Mouse (Mus musculus) heart, adult 2 months (tissue): Measurements from ENCODE around the gene Tcf21. TPM values are rescaled to one million over a fixed set of nuclear protein-coding genes. Genes with fewer than 3 reads are reported as not detected.

Experiments used
- DNase-seq, 2 experiments: peaks; one replicate each; pipeline ENCODE4 v3.0.0; 2021
- H3K27ac ChIP-seq: fragments of 200-600 bp; 2 replicates; pipeline ENCODE4 v1.8.1; 2022
- H3K27me3 ChIP-seq: fragments of 200-500 bp; 2 replicates; pipeline ENCODE4 v1.6.1; 2012; ENCODE audit warnings: mild to moderate bottlenecking, low read length, inconsistent platforms, mixed read lengths; ENCODE audit not compliant: control insufficient read depth, insufficient read depth
- H3K36me3 ChIP-seq: fragments of 200-500 bp; 2 replicates; pipeline ENCODE4 v1.6.1; 2012; ENCODE audit warnings: low read length, inconsistent platforms; ENCODE audit not compliant: control insufficient read depth, insufficient read depth
- H3K4me1 ChIP-seq: fragments of 200-500 bp; 2 replicates; pipeline ENCODE4 v1.6.1; 2011; ENCODE audit warnings: low read length; ENCODE audit not compliant: control insufficient read depth, insufficient read depth
- H3K4me3 ChIP-seq: fragments of 200-600 bp; 2 replicates; pipeline ENCODE4 v1.8.1; 2022
- H3K79me2 ChIP-seq: fragments of 200-500 bp; replicated peaks from 2 replicates; pipeline ENCODE4 v1.6.1; 2012; ENCODE audit warnings: mild to moderate bottlenecking, inconsistent platforms, low read length, moderate library complexity, mixed read lengths; ENCODE audit not compliant: control insufficient read depth, insufficient read depth
- H3K9ac ChIP-seq: fragments of 200-500 bp; 2 replicates; pipeline ENCODE4 v1.6.1; 2012; ENCODE audit warnings: low read depth, mild to moderate bottlenecking, control low read depth, inconsistent platforms, low read length, mixed read lengths
- CTCF ChIP-seq: fragments of 200-600 bp; IDR thresholded peaks from 2 replicates; pipeline ENCODE4 v1.8.1; 2022; ENCODE audit warnings: antibody characterized with exemption, mild to moderate bottlenecking, moderate library complexity
- EP300 ChIP-seq: fragments of 200-500 bp; IDR thresholded peaks from 2 replicates; pipeline ENCODE4 v1.6.1; 2011; ENCODE audit warnings: low read depth, low read length, control low read depth; ENCODE audit not compliant: insufficient read depth
- POLR2A ChIP-seq: fragments of 200-500 bp; IDR thresholded peaks from 2 replicates; pipeline ENCODE4 v1.6.1; 2011; ENCODE audit warnings: mild to moderate bottlenecking, low read depth, low read length, control low read depth; ENCODE audit not compliant: insufficient read depth
- WGBS: fragments of 180-500 bp; shearing (Covaris S2); methylation state at CpG from one replicate; pipeline ENCODE4 v1.1.7; 2018; 5-methylcytosine and 5-hydroxymethylcytosine counted together
- intact Hi-C: fragments of 180-260 bp; cut with DNase I; formaldehyde crosslinking; loops from one replicate; pipeline ENCODE4 v1.15.1; 2025
- polyA plus RNA-seq: library from polyadenylated mRNA; depleted of rRNA; stranded (reverse); fragments of >200 nt; gene quantifications from 2 replicates; pipeline ENCODE4 v1.2.3, GENCODE M21; 2012
- total RNA-seq, 2 experiments: library from RNA; stranded (reverse); gene quantifications; 2 replicates each; pipeline ENCODE4 v1.2.3; 2021

The Tcf21 gene
- total and polyA plus RNA-seq, 3 experiments, result 8.4 to 32.3 (median 9.6) TPM

- intact Hi-C loops, result no loop called here
- Histone ChIP-seq H3K27me3 (peaks cover 12% of the 10 kb centered on the region), H3K9ac (peak overlapping the region; percentile 65), H3K79me2 (no peaks in the 10 kb centered on the region), H3K4me1 (no peaks in the 10 kb centered on the region), H3K4me3 (peak overlapping the region; percentile 51), H3K27ac (peak overlapping the region; percentile 77), H3K36me3 (no peaks in the 10 kb centered on the region)
- DNase-seq, result no peak
- WGBS, result 4% methylated on average over 12 of the region's 12 CpGs
- TF ChIP-seq EP300, result no peak
- TF ChIP-seq POLR2A, result no peak
- TF ChIP-seq CTCF, result no peak
Measured at GRCm38 (mm10) chr10:22818600-22819238, 1.3 kb downstream of the Tcf21 start.

- no peak overlapping the region for H3K9ac ChIP-seq
- H3K4me1 ChIP-seq, result no peaks in the 10 kb centered on the region
- intact Hi-C loops, result no loop called here
- TF ChIP-seq POLR2A (no peak), EP300 (no peak), CTCF (no peak)
- peak overlapping the region; percentile 1; the same call in 1 of the 2 replicates for H3K4me3 ChIP-seq
- peak overlapping the region; percentile 41; the same call in 1 of the 2 replicates for H3K27ac ChIP-seq
- no peaks in the 10 kb centered on the region for H3K36me3 ChIP-seq
- 26% methylated on average over 4 of the region's 4 CpGs for WGBS
- no peak for DNase-seq
- no peaks in the 10 kb centered on the region for H3K79me2 ChIP-seq
- peaks cover 12% of the 10 kb centered on the region for H3K27me3 ChIP-seq
Measured at GRCm38 (mm10) chr10:22817976-22818375, 2.0 kb downstream of the Tcf21 start.

- intact Hi-C loops, result no loop called here
- WGBS, result 8% methylated on average over 18 of the region's 18 CpGs
Measured at GRCm38 (mm10) chr10:22817561-22817960, 2.4 kb downstream of the Tcf21 start.

GRCm38 (mm10) chr10:22816237-22816762 lies 3.7 kb downstream of the Tcf21 start:
- DNase-seq, result peak in 1 of 2 experiments; percentile 42

More at GRCm38 (mm10) chr10:22817561-22817960, 2.4 kb downstream of the Tcf21 start:
- Histone ChIP-seq H3K27ac (no peak overlapping the region; the same call in 1 of the 2 replicates), H3K27me3 (peaks cover 12% of the 10 kb centered on the region), H3K4me1 (no peaks in the 10 kb centered on the region), H3K79me2 (no peaks in the 10 kb centered on the region), H3K36me3 (no peaks in the 10 kb centered on the region), H3K4me3 (no peak overlapping the region; the same call in 1 of the 2 replicates), H3K9ac (peak overlapping the region; percentile 27; the same call in 1 of the 2 replicates)
- DNase-seq, result peak in 1 of 2 experiments; percentile 44
- TF ChIP-seq CTCF, result no peak
- no peak for TF ChIP-seq EP300
- TF ChIP-seq POLR2A, result no peak

GRCm38 (mm10) chr10:22815461-22816236 lies 4.3 kb downstream of the Tcf21 start:
- 13% methylated on average over 19 of the region's 19 CpGs for WGBS
- intact Hi-C loops, result loop anchor here (2.0 kb wide), 1 partner anchor 263 kb away; no protein-coding TSS in a partner anchor
- DNase-seq, result peak in 1 of 2 experiments; percentile 45
- no peaks in the 10 kb centered on the region for H3K4me1 ChIP-seq
- no peak for TF ChIP-seq POLR2A
- TF ChIP-seq EP300, result no peak
- no peak for TF ChIP-seq CTCF
- H3K79me2 ChIP-seq, result no peaks in the 10 kb centered on the region
- H3K9ac ChIP-seq, result no peak overlapping the region
- H3K36me3 ChIP-seq, result no peaks in the 10 kb centered on the region
- H3K27me3 ChIP-seq, result peaks cover 15% of the 10 kb centered on the region
- H3K4me3 ChIP-seq, result peak overlapping the region; percentile 14; the same call in 1 of the 2 replicates
- H3K27ac ChIP-seq, result peak overlapping the region; percentile 62

More at GRCm38 (mm10) chr10:22816237-22816762, 3.7 kb downstream of the Tcf21 start:
- intact Hi-C loops, result no loop called here
- H3K9ac ChIP-seq, result peak overlapping the region; percentile 47; the same call in 1 of the 2 replicates
- TF ChIP-seq EP300 (no peak), POLR2A (no peak), CTCF (no peak)
- H3K27me3 ChIP-seq, result peaks cover 15% of the 10 kb centered on the region
- no peaks in the 10 kb centered on the region for H3K36me3 ChIP-seq
- no peaks in the 10 kb centered on the region for H3K79me2 ChIP-seq
- H3K4me1 ChIP-seq, result no peaks in the 10 kb centered on the region
- peak overlapping the region; percentile 62 for H3K27ac ChIP-seq
- 4% methylated on average over 28 of the region's 28 CpGs for WGBS
- H3K4me3 ChIP-seq, result peak overlapping the region; percentile 16; the same call in 1 of the 2 replicates
